Mouse (Mus musculus): Measurements from ENCODE around the gene Sspo. TPM values are rescaled to one million over a fixed set of nuclear protein-coding genes. Genes with fewer than 3 reads are reported as not detected.

Sspo gene
- total and polyA plus RNA-seq, 3 experiments: under 0.01 TPM; not detected in 2

- H3K4me1 ChIP-seq (ENCODE audit: insufficient read depth, low read depth, low read length): no peaks in the 10 kb centered on the region
- H3K4me3 ChIP-seq (ENCODE audit: low read depth, low read length): no peak overlapping the region
- no peak for DNase-seq (ENCODE audit: low spot score)
- TF ChIP-seq GATA2 (IDR thresholded peaks at IDR 0.05; ENCODE audit: borderline replicate concordance, low read depth, low read length): no peak
- no peak for TF ChIP-seq GATA1 (IDR thresholded peaks at IDR 0.05; ENCODE audit: borderline replicate concordance, low read length)
- TF ChIP-seq POLR2AphosphoS5 (IDR thresholded peaks at IDR 0.05; ENCODE audit: insufficient replicate concordance, low read depth, low read length): no peak
- no peak for TF ChIP-seq CTCF (IDR thresholded peaks at IDR 0.05; ENCODE audit: low read depth, low read length)
- no peak for ATAC-seq (ENCODE audit: extremely low read depth, insufficient number of reproducible peaks, low FRiP score, poor library complexity, severe bottlenecking)
- H3K9me3 ChIP-seq (replicated peaks): no peaks in the 10 kb centered on the region
- H3K27me3 ChIP-seq (ENCODE audit: insufficient read depth, low read length): no peaks in the 10 kb centered on the region
- H3K36me3 ChIP-seq (replicated peaks): no peaks in the 10 kb centered on the region
Observed at GRCm38 (mm10) chr6:48464966-48465679, 17.1 kb downstream of the Sspo start.

- Histone ChIP-seq H3K27me3 (ENCODE audit: insufficient read depth, low read length) (no peaks in the 10 kb centered on the region), H3K4me1 (ENCODE audit: insufficient read depth, low read depth, low read length) (no peaks in the 10 kb centered on the region), H3K36me3 (replicated peaks) (no peaks in the 10 kb centered on the region), H3K9me3 (replicated peaks) (no peaks in the 10 kb centered on the region), H3K4me3 (ENCODE audit: low read depth, low read length) (no peak overlapping the region)
- DNase-seq (ENCODE audit: low spot score) (no peak), ATAC-seq (ENCODE audit: extremely low read depth, insufficient number of reproducible peaks, low FRiP score, poor library complexity, severe bottlenecking) (no peak)
- TF ChIP-seq POLR2AphosphoS5 (IDR thresholded peaks at IDR 0.05; ENCODE audit: insufficient replicate concordance, low read depth, low read length): no peak
- no peak for TF ChIP-seq GATA1 (IDR thresholded peaks at IDR 0.05; ENCODE audit: borderline replicate concordance, low read length)
- TF ChIP-seq CTCF (IDR thresholded peaks at IDR 0.05; ENCODE audit: low read depth, low read length): no peak
- no peak for TF ChIP-seq TAL1 (conservative IDR thresholded peaks at IDR 0.05; ENCODE audit: low read depth, low read length)
- TF ChIP-seq GATA2 (IDR thresholded peaks at IDR 0.05; ENCODE audit: borderline replicate concordance, low read depth, low read length): no peak
Observed at GRCm38 (mm10) chr6:48466715-48467114, 18.7 kb downstream of the Sspo start.

DNA sequence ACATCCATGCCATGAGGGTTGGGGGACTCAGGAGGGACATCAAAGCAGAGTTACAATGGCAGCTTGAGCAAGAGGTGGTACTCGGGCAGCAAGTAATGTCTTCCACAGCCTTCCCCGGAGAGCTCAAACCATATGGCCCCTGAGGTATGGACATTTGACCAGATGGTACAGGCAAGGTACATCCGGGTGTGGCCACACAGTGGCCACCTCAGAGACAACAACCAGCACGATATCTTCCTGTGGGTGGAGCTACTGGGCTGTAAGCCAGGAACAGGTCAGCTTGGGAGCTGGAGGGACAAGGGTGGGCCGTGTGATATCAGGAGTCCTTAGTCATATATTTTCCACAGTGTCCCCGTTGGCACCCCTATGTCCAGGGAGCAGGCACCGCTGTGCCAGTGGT, 19.5 kb downstream of the Sspo start:
- no peak for DNase-seq (ENCODE audit: low spot score)
- no peak overlapping the region for H3K4me3 ChIP-seq (ENCODE audit: low read depth, low read length)
- no peak for ATAC-seq (ENCODE audit: extremely low read depth, insufficient number of reproducible peaks, low FRiP score, poor library complexity, severe bottlenecking)
- no peaks in the 10 kb centered on the region for H3K27me3 ChIP-seq (ENCODE audit: insufficient read depth, low read length)
- TF ChIP-seq TAL1 (conservative IDR thresholded peaks at IDR 0.05; ENCODE audit: low read depth, low read length) (no peak), GATA1 (IDR thresholded peaks at IDR 0.05; ENCODE audit: borderline replicate concordance, low read length) (no peak), GATA2 (IDR thresholded peaks at IDR 0.05; ENCODE audit: borderline replicate concordance, low read depth, low read length) (no peak), POLR2AphosphoS5 (IDR thresholded peaks at IDR 0.05; ENCODE audit: insufficient replicate concordance, low read depth, low read length) (no peak), CTCF (IDR thresholded peaks at IDR 0.05; ENCODE audit: low read depth, low read length) (no peak)
- H3K4me1 ChIP-seq (ENCODE audit: insufficient read depth, low read depth, low read length): no peaks in the 10 kb centered on the region
- H3K9me3 ChIP-seq (replicated peaks): no peaks in the 10 kb centered on the region
- H3K36me3 ChIP-seq (replicated peaks): no peaks in the 10 kb centered on the region

DNA sequence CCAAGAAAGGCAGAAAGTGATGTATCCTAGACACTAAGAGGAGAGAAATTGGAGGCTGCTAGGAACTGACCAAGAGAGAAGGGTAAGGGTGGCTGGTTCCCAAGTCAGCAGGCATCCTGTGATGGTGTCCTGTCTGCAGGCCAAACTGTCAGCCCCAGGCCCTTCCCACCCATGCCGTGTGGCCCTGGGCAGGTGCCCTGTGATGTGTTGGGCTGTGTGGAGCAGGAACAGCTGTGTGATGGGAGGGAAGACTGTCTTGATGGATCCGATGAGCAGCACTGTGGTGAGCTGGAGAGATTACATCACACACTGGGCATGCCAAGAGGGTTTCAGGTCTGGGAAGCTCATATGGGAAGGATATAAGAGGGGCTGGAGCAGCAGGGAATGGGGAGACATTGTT, 22.7 kb downstream of the Sspo start:
- Histone ChIP-seq H3K36me3 (replicated peaks) (no peaks in the 10 kb centered on the region), H3K4me1 (ENCODE audit: insufficient read depth, low read depth, low read length) (no peaks in the 10 kb centered on the region), H3K27me3 (ENCODE audit: insufficient read depth, low read length) (no peaks in the 10 kb centered on the region), H3K9me3 (replicated peaks) (no peaks in the 10 kb centered on the region), H3K4me3 (ENCODE audit: low read depth, low read length) (no peak overlapping the region)
- no peak for TF ChIP-seq CTCF (IDR thresholded peaks at IDR 0.05; ENCODE audit: low read depth, low read length)
- TF ChIP-seq GATA1 (IDR thresholded peaks at IDR 0.05; ENCODE audit: borderline replicate concordance, low read length): no peak
- TF ChIP-seq POLR2AphosphoS5 (IDR thresholded peaks at IDR 0.05; ENCODE audit: insufficient replicate concordance, low read depth, low read length): no peak
- no peak for TF ChIP-seq GATA2 (IDR thresholded peaks at IDR 0.05; ENCODE audit: borderline replicate concordance, low read depth, low read length)
- no peak for TF ChIP-seq TAL1 (conservative IDR thresholded peaks at IDR 0.05; ENCODE audit: low read depth, low read length)
- DNase-seq (ENCODE audit: low spot score) (no peak), ATAC-seq (ENCODE audit: extremely low read depth, insufficient number of reproducible peaks, low FRiP score, poor library complexity, severe bottlenecking) (no peak)

GRCm38 (mm10) chr6:48478446-48478845, 30.4 kb downstream of the Sspo start:
- no peaks in the 10 kb centered on the region for H3K9me3 ChIP-seq (replicated peaks)
- no peak overlapping the region for H3K4me3 ChIP-seq (ENCODE audit: low read depth, low read length)
- DNase-seq (ENCODE audit: low spot score) (no peak), ATAC-seq (ENCODE audit: extremely low read depth, insufficient number of reproducible peaks, low FRiP score, poor library complexity, severe bottlenecking) (no peak)
- H3K4me1 ChIP-seq (ENCODE audit: insufficient read depth, low read depth, low read length): no peaks in the 10 kb centered on the region
- H3K27me3 ChIP-seq (ENCODE audit: insufficient read depth, low read length): no peaks in the 10 kb centered on the region
- TF ChIP-seq CTCF (IDR thresholded peaks at IDR 0.05; ENCODE audit: low read depth, low read length) (no peak), POLR2AphosphoS5 (IDR thresholded peaks at IDR 0.05; ENCODE audit: insufficient replicate concordance, low read depth, low read length) (no peak), TAL1 (conservative IDR thresholded peaks at IDR 0.05; ENCODE audit: low read depth, low read length) (no peak)
- no peaks in the 10 kb centered on the region for H3K36me3 ChIP-seq (replicated peaks)

GRCm38 (mm10) chr6:48482501-48482900, 34.5 kb downstream of the Sspo start:
- ATAC-seq (ENCODE audit: extremely low read depth, insufficient number of reproducible peaks, low FRiP score, poor library complexity, severe bottlenecking) (no peak), DNase-seq (ENCODE audit: low spot score) (no peak)
- Histone ChIP-seq H3K4me3 (ENCODE audit: low read depth, low read length) (no peak overlapping the region), H3K4me1 (ENCODE audit: insufficient read depth, low read depth, low read length) (no peaks in the 10 kb centered on the region), H3K27me3 (ENCODE audit: insufficient read depth, low read length) (peaks cover 5% of the 10 kb centered on the region; the same call in 1 of the 2 replicates), H3K9me3 (replicated peaks) (no peaks in the 10 kb centered on the region), H3K36me3 (replicated peaks) (no peaks in the 10 kb centered on the region)
- TF ChIP-seq TAL1 (conservative IDR thresholded peaks at IDR 0.05; ENCODE audit: low read depth, low read length): no peak
- no peak for TF ChIP-seq GATA1 (IDR thresholded peaks at IDR 0.05; ENCODE audit: borderline replicate concordance, low read length)
- TF ChIP-seq CTCF (IDR thresholded peaks at IDR 0.05; ENCODE audit: low read depth, low read length): no peak
- no peak for TF ChIP-seq POLR2AphosphoS5 (IDR thresholded peaks at IDR 0.05; ENCODE audit: insufficient replicate concordance, low read depth, low read length)
- TF ChIP-seq GATA2 (IDR thresholded peaks at IDR 0.05; ENCODE audit: borderline replicate concordance, low read depth, low read length): no peak

Measured in G1E (cell line).